Mouse (Mus musculus) bone marrow, adult 2 months (tissue): ENCODE results near the gene Syde2.

Source experiments
- CTCF ChIP-seq: fragments of 200-500 bp; IDR thresholded peaks from 2 replicates; pipeline ENCODE4 v1.5.1; 2011; ENCODE audit warnings: low read length, control low read depth; ENCODE audit not compliant: control insufficient read depth, insufficient read depth
- POLR2A ChIP-seq: fragments of 200-500 bp; IDR thresholded peaks from 2 replicates; pipeline ENCODE4 v1.6.1; 2011; ENCODE audit warnings: low read depth, mild to moderate bottlenecking, control low read depth, low read length, borderline replicate concordance; ENCODE audit not compliant: control insufficient read depth

DNA sequence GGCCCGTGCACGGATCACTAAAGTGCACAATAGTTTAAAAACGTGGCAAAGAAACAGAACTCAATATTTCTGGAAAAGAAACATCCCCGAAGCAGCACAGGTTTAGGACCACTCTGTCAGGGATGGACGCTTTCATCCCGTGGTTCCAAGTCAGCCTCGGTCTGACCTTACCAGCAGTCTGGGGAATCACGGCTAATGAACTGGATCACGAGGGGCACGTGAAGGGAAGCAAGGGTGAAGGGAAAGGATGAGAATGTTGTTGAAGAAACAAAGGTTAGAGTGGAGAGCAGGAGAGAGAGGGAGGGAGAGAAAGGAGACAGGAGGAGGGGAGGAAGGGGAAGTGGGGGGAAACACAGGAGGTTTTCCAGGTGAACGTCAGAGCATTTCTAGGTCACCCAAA is 58.4 kb downstream of the Syde2 start:
- TF ChIP-seq CTCF (no peak), POLR2A (no peak)
